Mouse (Mus musculus): ENCODE data around the gene Evx2. TPM values are rescaled to one million over a fixed set of nuclear protein-coding genes. Genes with fewer than 3 reads are reported as not detected.

Evx2 gene
- total and polyA plus RNA-seq, 3 experiments, result not detected

GRCm38 (mm10) chr2:74694066-74694465 lies 34.7 kb upstream of the Evx2 start:
- H3K27me3 ChIP-seq (ENCODE audit: control insufficient read depth in 1 of 2, insufficient read depth in 2 of 2, low read length in 2 of 2), result no peaks in the 10 kb centered on the region; a peak in 2 of 4 replicates
- no peaks in the 10 kb centered on the region for H3K79me2 ChIP-seq (ENCODE audit: control insufficient read depth, insufficient read depth, low read length, poor library complexity)
- no peak for DNase-seq (ENCODE audit: low read depth, low spot score)
- no peak overlapping the region for H3K9ac ChIP-seq (ENCODE audit: control insufficient read depth, low read depth, low read length, poor library complexity, severe bottlenecking)
- no peak overlapping the region for H3K27ac ChIP-seq (ENCODE audit: control insufficient read depth, low read depth, low read length)
- TF ChIP-seq POLR2AphosphoS2 (IDR thresholded peaks at IDR 0.05; ENCODE audit: low read length) (no peak), ZKSCAN1 (IDR thresholded peaks at IDR 0.05; ENCODE audit: low read depth, low read length) (no peak), SIN3A (IDR thresholded peaks at IDR 0.05; ENCODE audit: low read length) (no peak), EP300 (IDR thresholded peaks at IDR 0.05; ENCODE audit: low read depth in 1 of 2, low read length in 2 of 2) (no peak), USF2 (IDR thresholded peaks at IDR 0.05; ENCODE audit: borderline replicate concordance in 1 of 2, insufficient read depth in 1 of 2, low read depth in 1 of 2, low read length in 2 of 2) (no peak), USF1 (IDR thresholded peaks at IDR 0.05; ENCODE audit: low read depth, low read length) (no peak), TCF12 (IDR thresholded peaks at IDR 0.05; ENCODE audit: low read depth, low read length) (no peak), E2F4 (IDR thresholded peaks at IDR 0.05; ENCODE audit: borderline replicate concordance, low read depth, low read length) (no peak), POLR2A (IDR thresholded peaks at IDR 0.05; ENCODE audit: control insufficient read depth in 1 of 2, insufficient read depth in 1 of 2, low read depth in 1 of 2, low read length in 2 of 2, poor library complexity in 1 of 2) (no peak), CTCF (IDR thresholded peaks at IDR 0.05 in 2 of 3, conservative IDR thresholded peaks at IDR 0.05 in 1 of 3; ENCODE audit: control insufficient read depth in 1 of 3, insufficient read depth in 1 of 3, low read depth in 2 of 3, low read length in 3 of 3, poor library complexity in 1 of 3, severe bottlenecking in 1 of 3) (no peak), MAZ (IDR thresholded peaks at IDR 0.05; ENCODE audit: low read depth, low read length) (no peak), GATA1 (IDR thresholded peaks at IDR 0.05; ENCODE audit: low read depth, low read length) (no peak), BHLHE40 (IDR thresholded peaks at IDR 0.05; ENCODE audit: borderline replicate concordance, low read depth, low read length) (no peak)
- H3K9me3 ChIP-seq (replicated peaks; ENCODE audit: insufficient read depth, low read length), result no peaks in the 10 kb centered on the region
- H3K36me3 ChIP-seq (ENCODE audit: control insufficient read depth in 1 of 2, insufficient read depth in 2 of 2, low read length in 2 of 2), result no peaks in the 10 kb centered on the region
- H3K4me3 ChIP-seq (ENCODE audit: control insufficient read depth in 1 of 2, insufficient read depth in 1 of 2, low read depth in 2 of 2, low read length in 2 of 2), result no peak overlapping the region
- H3K4me1 ChIP-seq (ENCODE audit: control insufficient read depth in 1 of 2, insufficient read depth in 2 of 2, low read length in 2 of 2), result no peaks in the 10 kb centered on the region

GRCm38 (mm10) chr2:74693432-74693827 lies 34.1 kb upstream of the Evx2 start:
- DNase-seq (ENCODE audit: low read depth, low spot score), result no peak
- H3K36me3 ChIP-seq (ENCODE audit: control insufficient read depth in 1 of 2, insufficient read depth in 2 of 2, low read length in 2 of 2), result no peaks in the 10 kb centered on the region
- no peaks in the 10 kb centered on the region for H3K79me2 ChIP-seq (ENCODE audit: control insufficient read depth, insufficient read depth, low read length, poor library complexity)
- H3K27ac ChIP-seq (ENCODE audit: control insufficient read depth, low read depth, low read length), result no peak overlapping the region
- no peaks in the 10 kb centered on the region for H3K4me1 ChIP-seq (ENCODE audit: control insufficient read depth in 1 of 2, insufficient read depth in 2 of 2, low read length in 2 of 2)
- no peaks in the 10 kb centered on the region for H3K9me3 ChIP-seq (replicated peaks; ENCODE audit: insufficient read depth, low read length)
- TF ChIP-seq GATA1 (IDR thresholded peaks at IDR 0.05; ENCODE audit: low read depth, low read length) (no peak), ZC3H11A (IDR thresholded peaks at IDR 0.05; ENCODE audit: low read depth, low read length) (no peak), JUND (IDR thresholded peaks at IDR 0.05; ENCODE audit: low read depth, low read length) (no peak), SMC3 (IDR thresholded peaks at IDR 0.05; ENCODE audit: low read depth, low read length) (no peak), ZKSCAN1 (IDR thresholded peaks at IDR 0.05; ENCODE audit: low read depth, low read length) (no peak), TCF12 (IDR thresholded peaks at IDR 0.05; ENCODE audit: low read depth, low read length) (no peak), HCFC1 (IDR thresholded peaks at IDR 0.05; ENCODE audit: low read depth, low read length) (no peak), USF1 (IDR thresholded peaks at IDR 0.05; ENCODE audit: low read depth, low read length) (no peak), CTCF (IDR thresholded peaks at IDR 0.05 in 2 of 3, conservative IDR thresholded peaks at IDR 0.05 in 1 of 3; ENCODE audit: control insufficient read depth in 1 of 3, insufficient read depth in 1 of 3, low read depth in 2 of 3, low read length in 3 of 3, poor library complexity in 1 of 3, severe bottlenecking in 1 of 3) (no peak), BHLHE40 (IDR thresholded peaks at IDR 0.05; ENCODE audit: borderline replicate concordance, low read depth, low read length) (no peak), MEF2A (IDR thresholded peaks at IDR 0.05; ENCODE audit: extremely low read depth, insufficient replicate concordance, low read depth, low read length, poor library complexity, severe bottlenecking) (no peak), ETS1 (IDR thresholded peaks at IDR 0.05; ENCODE audit: low read depth, low read length) (no peak), NRF1 (IDR thresholded peaks at IDR 0.05; ENCODE audit: insufficient read depth, low read depth, low read length, poor library complexity, severe bottlenecking) (no peak), RCOR1 (IDR thresholded peaks at IDR 0.05; ENCODE audit: low read depth, low read length) (no peak), MAZ (IDR thresholded peaks at IDR 0.05; ENCODE audit: low read depth, low read length) (no peak), POLR2A (IDR thresholded peaks at IDR 0.05; ENCODE audit: control insufficient read depth in 1 of 2, insufficient read depth in 1 of 2, low read depth in 1 of 2, low read length in 2 of 2, poor library complexity in 1 of 2) (no peak), MYC (IDR thresholded peaks at IDR 0.05; ENCODE audit: low read depth, low read length) (no peak), POLR2AphosphoS5 (IDR thresholded peaks at IDR 0.05; ENCODE audit: borderline replicate concordance, low read depth, low read length) (no peak)
- H3K4me3 ChIP-seq (ENCODE audit: control insufficient read depth in 1 of 2, insufficient read depth in 1 of 2, low read depth in 2 of 2, low read length in 2 of 2), result no peak overlapping the region
- no peaks in the 10 kb centered on the region; a peak in 2 of 4 replicates for H3K27me3 ChIP-seq (ENCODE audit: control insufficient read depth in 1 of 2, insufficient read depth in 2 of 2, low read length in 2 of 2)
- no peak overlapping the region for H3K9ac ChIP-seq (ENCODE audit: control insufficient read depth, low read depth, low read length, poor library complexity, severe bottlenecking)
